Mouse (Mus musculus): Measurements from ENCODE around the gene Ufd1. TPM values are rescaled to one million over a fixed set of nuclear protein-coding genes. Genes with fewer than 3 reads are reported as not detected.
A peak's percentile ranks its signal among the peaks of the same experiment; 100 is the strongest.

Gene Ufd1
- polyA plus RNA-seq, 1 experiment = 18.0 TPM

DNA sequence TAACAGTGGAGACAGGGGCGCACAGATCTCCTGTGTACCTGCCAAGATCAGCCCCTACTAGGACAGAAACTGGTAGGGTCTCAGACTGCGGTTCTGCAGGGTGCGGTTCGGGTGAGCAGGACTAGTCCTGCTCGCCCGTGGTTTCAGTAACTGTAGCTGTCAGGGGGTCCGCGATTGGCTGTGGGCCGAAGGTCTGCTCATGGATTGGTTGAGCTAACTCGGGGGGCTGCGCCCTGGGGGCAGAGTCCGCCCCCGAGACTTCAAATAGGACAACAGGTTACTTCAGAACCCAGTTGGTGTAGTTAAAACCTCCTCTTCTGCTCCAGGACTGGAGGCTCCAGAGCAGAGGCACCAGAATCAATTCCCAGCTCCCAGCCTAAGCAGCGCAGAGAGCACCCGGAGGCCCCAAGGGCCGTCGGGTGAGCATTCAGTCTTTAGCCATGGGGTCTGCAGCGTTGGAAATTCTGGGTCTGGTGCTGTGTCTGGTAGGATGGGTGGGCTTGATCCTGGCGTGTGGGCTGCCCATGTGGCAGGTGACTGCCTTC is 35.0 kb upstream of the Ufd1 start, which contains the start of gene Cldn5:
Gene Cldn5 (plus strand): TSS at position 292 of the 545 bp plus-strand sequence.
- peaks cover 7% of the 10 kb centered on the region; the same call in 1 of the 2 replicates for H3K27me3 ChIP-seq (ENCODE audit: control insufficient read depth, insufficient read depth, low read length)
- DNase-seq (ENCODE audit: low read depth in 1 of 2, low spot score in 2 of 2) = no peak
- H3K4me3 ChIP-seq (ENCODE audit: extremely low read depth, insufficient read depth, insufficient read length) = peak within 1 kb of the TSS; percentile 6; the same call in 1 of the 2 replicates
- peak within 1 kb of the TSS; percentile 39; the same call in 1 of the 2 replicates for H3K27ac ChIP-seq (ENCODE audit: insufficient read depth, low read length)
- no peak for TF ChIP-seq POLR2A (IDR thresholded peaks at IDR 0.05; ENCODE audit: low read depth, low read length)
- H3K4me1 ChIP-seq (ENCODE audit: control insufficient read depth, insufficient read depth, insufficient read length) = no peaks in the 10 kb centered on the region
- 22% methylated on average over 19 of the region's 19 CpGs for WGBS
- no peaks in the 10 kb centered on the region for H3K36me3 ChIP-seq (ENCODE audit: control insufficient read depth, insufficient read depth, low read length)

DNA sequence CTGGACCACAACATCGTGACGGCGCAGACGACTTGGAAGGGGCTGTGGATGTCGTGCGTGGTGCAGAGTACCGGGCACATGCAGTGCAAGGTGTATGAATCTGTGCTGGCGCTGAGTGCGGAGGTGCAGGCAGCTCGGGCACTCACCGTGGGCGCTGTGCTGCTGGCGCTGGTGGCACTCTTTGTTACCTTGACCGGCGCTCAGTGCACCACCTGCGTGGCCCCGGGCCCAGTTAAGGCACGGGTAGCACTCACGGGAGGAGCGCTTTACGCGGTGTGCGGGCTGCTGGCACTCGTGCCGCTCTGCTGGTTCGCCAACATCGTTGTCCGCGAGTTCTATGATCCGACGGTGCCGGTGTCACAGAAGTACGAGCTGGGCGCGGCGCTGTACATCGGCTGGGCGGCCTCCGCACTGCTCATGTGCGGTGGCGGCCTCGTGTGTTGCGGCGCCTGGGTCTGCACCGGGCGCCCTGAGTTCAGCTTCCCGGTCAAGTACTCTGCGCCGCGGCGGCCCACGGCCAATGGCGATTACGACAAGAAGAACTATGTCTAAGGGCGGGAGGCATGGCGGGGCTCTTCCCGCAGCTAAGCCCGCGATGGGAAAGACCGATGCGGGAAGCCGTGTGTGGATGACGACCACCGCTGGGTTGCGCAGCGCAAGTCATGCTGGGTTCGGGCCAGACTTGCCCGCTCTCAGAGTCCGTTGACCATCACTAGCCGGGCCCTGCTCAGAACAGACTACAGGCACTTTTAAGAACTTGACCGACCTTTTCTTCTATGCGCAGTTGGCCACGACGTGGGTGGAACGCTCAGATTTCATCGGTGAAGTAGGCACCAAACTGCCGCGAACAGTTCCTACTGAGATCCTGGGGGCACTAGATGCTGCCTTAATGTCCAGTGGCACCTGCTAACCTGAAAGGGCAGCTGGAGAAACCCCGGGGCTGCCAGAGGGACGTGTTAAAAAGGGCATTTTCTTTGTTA is 34.2 kb upstream of the Ufd1 start:
- Histone ChIP-seq H3K27me3 (ENCODE audit: control insufficient read depth, insufficient read depth, low read length) (peaks cover 7% of the 10 kb centered on the region; the same call in 1 of the 2 replicates), H3K4me3 (ENCODE audit: extremely low read depth, insufficient read depth, insufficient read length) (peak overlapping the region; percentile 6; the same call in 1 of the 2 replicates), H3K36me3 (ENCODE audit: control insufficient read depth, insufficient read depth, low read length) (no peaks in the 10 kb centered on the region), H3K27ac (ENCODE audit: insufficient read depth, low read length) (0 out of 2 replicates have a peak overlapping the region, but pooled peaks have one; percentile 1), H3K4me1 (ENCODE audit: control insufficient read depth, insufficient read depth, insufficient read length) (no peaks in the 10 kb centered on the region)
- no peak for DNase-seq (ENCODE audit: low read depth in 1 of 2, low spot score in 2 of 2)
- WGBS = 4% methylated on average over 80 of the region's 80 CpGs
- TF ChIP-seq POLR2A (IDR thresholded peaks at IDR 0.05; ENCODE audit: low read depth, low read length) = no peak
- TF ChIP-seq CTCF (IDR thresholded peaks at IDR 0.05; ENCODE audit: extremely low read depth, insufficient read depth, insufficient read length, insufficient replicate concordance) = no peak

DNA sequence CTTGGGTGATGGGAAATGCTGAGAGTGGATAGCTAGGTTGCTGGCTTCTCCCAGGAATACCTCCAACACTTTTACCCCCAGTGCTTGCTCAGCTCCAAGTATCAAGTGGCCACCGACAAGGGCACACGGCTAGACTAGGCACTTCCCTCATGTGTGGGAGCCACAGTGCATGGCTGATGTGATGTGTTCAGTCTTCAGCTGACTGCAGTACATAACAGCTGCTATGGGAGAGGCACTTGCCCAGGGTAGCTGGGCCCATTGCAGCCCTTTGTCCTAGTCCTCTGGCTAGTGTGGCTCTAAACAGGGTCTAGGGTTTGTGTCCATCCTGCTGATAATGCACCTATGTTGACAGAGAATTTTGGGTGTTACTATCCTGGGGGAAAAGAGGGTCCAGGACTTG is 33.1 kb upstream of the Ufd1 start:
- H3K36me3 ChIP-seq (ENCODE audit: control insufficient read depth, insufficient read depth, low read length) = no peaks in the 10 kb centered on the region
- H3K4me1 ChIP-seq (ENCODE audit: control insufficient read depth, insufficient read depth, insufficient read length) = no peaks in the 10 kb centered on the region
- no peak for TF ChIP-seq CTCF (IDR thresholded peaks at IDR 0.05; ENCODE audit: extremely low read depth, insufficient read depth, insufficient read length, insufficient replicate concordance)
- no peak for TF ChIP-seq POLR2A (IDR thresholded peaks at IDR 0.05; ENCODE audit: low read depth, low read length)
- H3K27ac ChIP-seq (ENCODE audit: insufficient read depth, low read length) = no peak overlapping the region
- 52% methylated on average over 2 of the region's 2 CpGs for WGBS
- peaks cover 7% of the 10 kb centered on the region; the same call in 1 of the 2 replicates for H3K27me3 ChIP-seq (ENCODE audit: control insufficient read depth, insufficient read depth, low read length)
- DNase-seq (ENCODE audit: low read depth in 1 of 2, low spot score in 2 of 2) = no peak
- no peak overlapping the region; the same call in 1 of the 2 replicates for H3K4me3 ChIP-seq (ENCODE audit: extremely low read depth, insufficient read depth, insufficient read length)

DNA sequence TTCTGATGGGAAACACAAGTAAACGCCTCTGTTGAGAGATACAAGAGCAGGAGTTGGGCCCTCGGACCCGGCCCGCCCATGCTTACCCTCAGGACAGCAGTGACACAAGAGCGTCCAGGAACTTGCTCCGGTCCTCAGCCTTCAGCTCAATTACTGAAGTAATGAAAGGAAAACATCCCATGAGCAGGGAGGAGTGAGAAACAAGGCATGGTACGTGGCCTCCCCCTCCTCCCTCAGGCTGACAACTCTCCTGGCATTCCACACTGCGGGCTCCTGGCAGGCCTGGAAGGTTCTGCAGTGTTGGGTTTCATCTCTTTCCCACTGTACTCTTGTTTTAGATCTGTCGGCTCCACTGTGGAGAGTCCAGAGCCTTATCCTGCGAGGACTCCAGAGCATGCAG is 29.8 kb upstream of the Ufd1 start:
- 94% methylated on average over 10 of the region's 10 CpGs for WGBS
- TF ChIP-seq POLR2A (IDR thresholded peaks at IDR 0.05; ENCODE audit: low read depth, low read length) (no peak), CTCF (IDR thresholded peaks at IDR 0.05; ENCODE audit: extremely low read depth, insufficient read depth, insufficient read length, insufficient replicate concordance) (no peak)

DNA sequence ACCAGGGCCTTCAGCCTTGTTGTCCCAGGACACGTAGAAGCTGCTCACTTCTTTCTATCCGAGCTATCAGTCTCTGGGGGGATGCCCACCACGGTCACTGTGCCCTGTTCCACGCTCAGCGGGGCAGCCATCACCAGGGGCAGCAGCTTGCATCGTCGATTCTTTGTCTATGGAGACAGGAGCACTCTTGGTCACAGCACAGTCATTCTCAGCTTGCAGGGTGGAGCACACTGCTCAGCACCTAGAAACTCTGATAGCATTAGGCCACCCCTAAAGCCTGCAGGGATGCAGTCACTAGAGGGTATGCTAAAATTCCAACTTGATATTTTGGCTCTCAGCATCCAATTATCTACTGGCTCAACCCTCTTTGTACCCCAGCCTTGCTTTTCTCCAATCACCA is 26.6 kb upstream of the Ufd1 start:
- H3K27me3 ChIP-seq (ENCODE audit: control insufficient read depth, insufficient read depth, low read length) = no peaks in the 10 kb centered on the region
- TF ChIP-seq CTCF (IDR thresholded peaks at IDR 0.05; ENCODE audit: extremely low read depth, insufficient read depth, insufficient read length, insufficient replicate concordance) (no peak), POLR2A (IDR thresholded peaks at IDR 0.05; ENCODE audit: low read depth, low read length) (no peak)
- no peak overlapping the region for H3K4me3 ChIP-seq (ENCODE audit: extremely low read depth, insufficient read depth, insufficient read length)
- DNase-seq (ENCODE audit: low read depth in 1 of 2, low spot score in 2 of 2) = no peak
- peaks cover 2% of the 10 kb centered on the region; the same call in 1 of the 2 replicates for H3K36me3 ChIP-seq (ENCODE audit: control insufficient read depth, insufficient read depth, low read length)
- H3K4me1 ChIP-seq (ENCODE audit: control insufficient read depth, insufficient read depth, insufficient read length) = no peaks in the 10 kb centered on the region
- H3K27ac ChIP-seq (ENCODE audit: insufficient read depth, low read length) = no peak overlapping the region
- 94% methylated on average over 7 of the region's 7 CpGs for WGBS

More for the DNA sequence above, 29.8 kb upstream of the Ufd1 start:
- Histone ChIP-seq H3K4me3 (ENCODE audit: extremely low read depth, insufficient read depth, insufficient read length) (no peak overlapping the region), H3K27ac (ENCODE audit: insufficient read depth, low read length) (no peak overlapping the region), H3K36me3 (ENCODE audit: control insufficient read depth, insufficient read depth, low read length) (peaks cover 2% of the 10 kb centered on the region; the same call in 1 of the 2 replicates), H3K27me3 (ENCODE audit: control insufficient read depth, insufficient read depth, low read length) (peaks cover 4% of the 10 kb centered on the region; the same call in 1 of the 2 replicates), H3K4me1 (ENCODE audit: control insufficient read depth, insufficient read depth, insufficient read length) (no peaks in the 10 kb centered on the region)
- DNase-seq (ENCODE audit: low read depth in 1 of 2, low spot score in 2 of 2) = no peak

DNA sequence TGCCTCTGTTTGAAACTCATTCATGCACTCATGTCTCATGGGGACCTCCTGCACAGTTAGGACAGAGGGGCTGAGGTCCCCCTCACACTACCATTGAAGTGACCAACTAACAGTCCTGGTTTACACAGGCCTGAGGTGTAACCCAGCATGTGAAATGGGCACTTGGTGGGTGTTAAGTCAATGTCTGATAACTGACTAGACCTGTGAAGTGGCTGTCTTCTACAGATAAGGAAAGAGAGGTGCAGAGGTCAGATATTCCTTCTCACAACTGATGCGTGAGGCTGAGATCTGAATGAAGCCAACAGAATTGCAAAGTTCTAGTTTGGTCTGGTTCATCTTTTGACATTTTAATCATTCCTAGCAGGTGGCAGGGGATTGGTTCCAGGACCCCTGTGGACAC is 26.1 kb upstream of the Ufd1 start:
- Histone ChIP-seq H3K27ac (ENCODE audit: insufficient read depth, low read length) (no peak overlapping the region), H3K4me3 (ENCODE audit: extremely low read depth, insufficient read depth, insufficient read length) (no peak overlapping the region), H3K4me1 (ENCODE audit: control insufficient read depth, insufficient read depth, insufficient read length) (no peaks in the 10 kb centered on the region), H3K36me3 (ENCODE audit: control insufficient read depth, insufficient read depth, low read length) (peaks cover 2% of the 10 kb centered on the region; the same call in 1 of the 2 replicates), H3K27me3 (ENCODE audit: control insufficient read depth, insufficient read depth, low read length) (no peaks in the 10 kb centered on the region)
- TF ChIP-seq POLR2A (IDR thresholded peaks at IDR 0.05; ENCODE audit: low read depth, low read length) = no peak
- TF ChIP-seq CTCF (IDR thresholded peaks at IDR 0.05; ENCODE audit: extremely low read depth, insufficient read depth, insufficient read length, insufficient replicate concordance) = no peak
- WGBS = 94% methylated on average over 1 of the region's 1 CpGs
- DNase-seq (ENCODE audit: low read depth in 1 of 2, low spot score in 2 of 2) = no peak

Measured in spleen, adult 2 months (tissue).